Mouse (Mus musculus): ENCODE measurements around the gene Neurod6.

Neurod6 gene

GRCm38 (mm10) chr6:55646824-55647560 lies 34.1 kb downstream of the Neurod6 start:
- DNase-seq (ENCODE audit: low spot score in 2 of 2) = no peak

GRCm38 (mm10) chr6:55646111-55646823 lies 34.8 kb downstream of the Neurod6 start:
- no peak for DNase-seq (ENCODE audit: low spot score in 2 of 2)

GRCm38 (mm10) chr6:55634662-55635061 lies 46.4 kb downstream of the Neurod6 start:
- no peak for DNase-seq (ENCODE audit: low spot score in 2 of 2)
